Mouse (Mus musculus) brain, embryonic 18.5 days (tissue): Measurements from ENCODE around the gene Cog3.
"Not testable (repeated sequence)": the region's sequence is repeated elsewhere in the genome, so short reads cannot be mapped to it uniquely, and the experiment has no call there.

Experiments used
- DNase-seq: peaks from one replicate; pipeline ENCODE4 v3.0.0-alpha.2; 2012; ENCODE audit warnings: low read depth, low spot score

Gene Cog3

DNA sequence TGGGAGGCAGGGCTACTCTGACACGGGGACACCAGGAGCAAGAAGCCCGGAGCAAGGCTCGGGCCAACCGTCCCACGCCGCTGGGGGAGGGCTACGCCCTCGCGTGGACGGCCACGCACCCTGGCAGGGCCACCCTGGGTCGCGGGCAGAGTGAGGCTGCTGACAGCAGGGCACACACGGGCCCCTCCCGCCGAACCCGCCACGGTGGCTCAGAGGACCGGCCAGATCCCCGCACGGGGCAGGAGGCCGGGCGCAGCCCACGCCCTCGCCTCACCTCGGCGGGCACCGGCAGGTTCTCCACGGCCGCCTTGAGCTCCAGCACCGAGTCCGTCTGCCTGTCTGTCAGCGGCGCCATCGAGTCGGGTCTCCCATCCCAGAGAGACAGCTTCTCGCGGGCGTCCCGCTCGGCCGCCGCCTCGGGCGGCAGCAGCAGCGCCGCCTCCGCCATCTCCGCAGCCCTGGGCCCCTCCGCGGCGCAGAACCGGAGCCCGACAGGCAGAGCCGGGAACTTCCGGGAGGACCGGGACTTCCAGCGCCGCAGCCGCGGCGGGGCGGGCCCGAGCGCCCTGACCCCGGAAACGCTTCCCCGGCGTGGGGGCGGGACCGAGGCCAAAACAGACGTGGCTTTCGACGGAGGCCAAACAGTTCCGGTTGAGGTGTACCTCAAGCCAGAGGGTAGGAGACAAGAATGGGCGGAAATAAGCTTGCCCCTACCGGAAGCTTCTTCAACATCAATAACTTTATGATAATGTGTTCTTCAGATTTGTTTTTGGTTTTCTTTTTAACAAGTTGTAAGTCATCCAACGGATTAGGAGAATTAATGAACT lies at the start of gene Cog3:
TSS of gene Cog3 (minus strand) at position 527 of the 827 bp plus-strand sequence.
- peak; percentile 92 for DNase-seq

DNA sequence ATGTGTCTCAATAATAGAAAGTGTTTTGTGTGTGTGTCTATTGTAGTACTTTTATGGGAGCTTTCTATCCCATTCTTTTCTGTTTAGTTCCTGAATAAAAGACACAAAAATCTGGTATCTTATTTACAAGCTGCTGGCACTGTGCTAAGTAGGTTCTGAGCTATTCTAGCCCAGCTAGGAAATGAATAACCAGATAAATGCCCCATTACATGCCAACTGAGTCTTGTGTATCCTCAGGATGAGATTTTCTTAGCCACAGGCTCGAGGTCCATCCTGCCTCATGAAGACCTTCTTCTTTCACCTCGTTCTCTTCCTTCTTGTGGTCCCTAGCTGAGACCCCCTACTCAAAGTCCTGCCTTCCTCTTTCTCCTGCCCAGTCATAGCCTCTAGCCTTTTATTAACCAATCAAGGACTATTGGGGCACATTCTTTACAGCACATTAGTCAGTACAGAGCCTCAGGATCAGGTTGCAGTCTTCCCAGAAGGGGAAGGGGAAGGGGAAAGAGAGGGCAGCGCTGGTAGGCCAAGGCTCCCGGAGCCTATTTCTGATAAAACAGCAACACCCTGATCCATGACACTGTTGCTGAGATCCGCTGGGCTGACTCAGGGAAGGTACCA lies 43.6 kb upstream of the Cog3 start:
- no peak for DNase-seq

DNA sequence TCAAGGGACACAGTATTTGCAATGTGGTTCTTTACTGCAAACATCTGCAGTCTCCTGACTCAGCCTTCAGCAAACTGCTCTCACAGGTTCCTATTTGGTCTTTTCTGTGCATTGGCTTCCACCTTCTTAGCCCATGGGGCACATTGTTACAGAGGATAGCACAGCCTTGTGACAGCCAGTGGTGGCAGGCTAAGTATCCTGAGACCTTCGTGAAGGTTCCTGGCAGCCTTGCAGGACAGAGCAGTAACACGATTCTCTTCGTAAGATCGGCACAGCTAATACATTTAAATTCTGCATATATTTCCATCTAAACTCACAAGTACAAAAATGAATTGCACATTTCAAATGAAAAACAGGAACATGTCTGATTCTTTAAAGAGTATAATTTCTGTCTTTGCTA lies 41.6 kb upstream of the Cog3 start:
- no peak for DNase-seq

DNA sequence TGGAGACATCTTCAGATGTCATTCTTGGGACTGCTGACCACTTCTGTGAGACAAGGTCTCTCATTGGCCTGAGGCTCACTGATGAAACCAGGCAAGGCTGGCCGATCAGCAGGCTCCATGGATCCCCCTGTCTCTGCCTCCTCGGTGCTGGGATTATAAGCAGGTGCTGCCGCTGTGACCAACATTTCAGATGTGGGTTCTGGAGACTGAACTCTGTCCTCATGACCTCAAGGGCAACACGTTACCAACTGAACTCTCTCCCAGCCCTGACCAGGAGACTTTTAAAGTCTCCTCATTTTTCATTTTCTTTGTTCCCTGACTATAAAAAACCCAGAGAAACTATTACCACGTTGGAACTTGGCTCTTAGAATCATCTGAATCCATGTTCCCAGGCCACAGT lies 40.4 kb upstream of the Cog3 start:
- no peak for DNase-seq

DNA sequence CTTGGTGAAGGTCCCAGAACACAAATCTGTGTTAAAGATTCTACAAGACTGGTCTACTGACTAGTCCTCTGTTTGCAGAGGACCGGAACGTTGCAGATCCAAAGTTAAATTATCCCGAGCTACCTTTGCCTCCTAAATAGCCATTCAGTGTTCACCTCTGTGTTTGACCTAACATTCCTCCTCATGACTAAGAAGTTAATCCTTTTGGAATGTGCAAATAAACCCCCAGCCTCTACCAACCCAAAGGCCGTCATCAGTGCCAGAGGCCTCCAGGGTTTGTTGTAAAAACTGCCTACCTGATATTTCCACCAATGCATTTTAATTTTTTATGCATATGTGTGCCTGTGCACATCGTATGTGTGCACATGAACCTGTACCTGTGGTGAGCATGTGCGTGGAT lies 40.0 kb upstream of the Cog3 start:
- no peak for DNase-seq

DNA sequence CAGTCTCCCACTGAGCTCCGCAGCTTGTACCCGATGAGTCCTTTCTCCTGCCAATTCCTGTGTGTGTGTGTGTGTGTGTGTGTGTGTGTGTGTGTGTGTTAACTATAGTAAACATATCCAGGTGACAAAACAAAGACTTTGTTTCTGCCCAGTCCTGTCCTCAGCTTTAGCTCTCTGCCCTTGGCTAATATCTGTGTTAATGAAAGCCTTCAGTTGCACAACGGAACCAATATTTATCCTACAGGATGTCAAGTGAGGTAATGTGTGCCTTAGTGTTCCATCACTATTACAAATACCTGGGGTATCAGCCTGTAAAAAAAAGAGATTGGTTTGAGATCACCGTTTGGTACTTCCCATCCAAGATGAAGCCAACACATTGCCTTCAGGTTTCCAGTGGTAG lies 38.8 kb upstream of the Cog3 start:
- DNase-seq: no peak

DNA sequence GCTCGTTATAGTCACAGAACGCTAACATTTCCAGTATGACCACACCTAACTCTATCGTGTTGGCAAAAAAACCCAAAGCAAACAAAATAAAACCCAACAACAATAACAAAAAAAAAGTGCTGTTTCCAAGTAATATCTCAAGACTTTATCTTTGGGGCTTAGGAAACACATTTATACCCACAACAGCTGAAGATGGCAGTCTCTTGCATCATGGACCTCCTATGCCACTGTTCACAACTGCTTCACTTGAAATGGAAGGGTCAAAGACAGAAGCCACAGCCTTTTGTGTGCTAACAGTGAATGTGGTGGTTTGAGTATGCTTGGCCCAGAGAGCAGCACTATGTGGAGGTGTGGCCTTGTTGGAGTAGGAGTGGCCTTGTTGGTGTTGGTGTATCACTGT lies 37.1 kb upstream of the Cog3 start:
- DNase-seq: no peak

DNA sequence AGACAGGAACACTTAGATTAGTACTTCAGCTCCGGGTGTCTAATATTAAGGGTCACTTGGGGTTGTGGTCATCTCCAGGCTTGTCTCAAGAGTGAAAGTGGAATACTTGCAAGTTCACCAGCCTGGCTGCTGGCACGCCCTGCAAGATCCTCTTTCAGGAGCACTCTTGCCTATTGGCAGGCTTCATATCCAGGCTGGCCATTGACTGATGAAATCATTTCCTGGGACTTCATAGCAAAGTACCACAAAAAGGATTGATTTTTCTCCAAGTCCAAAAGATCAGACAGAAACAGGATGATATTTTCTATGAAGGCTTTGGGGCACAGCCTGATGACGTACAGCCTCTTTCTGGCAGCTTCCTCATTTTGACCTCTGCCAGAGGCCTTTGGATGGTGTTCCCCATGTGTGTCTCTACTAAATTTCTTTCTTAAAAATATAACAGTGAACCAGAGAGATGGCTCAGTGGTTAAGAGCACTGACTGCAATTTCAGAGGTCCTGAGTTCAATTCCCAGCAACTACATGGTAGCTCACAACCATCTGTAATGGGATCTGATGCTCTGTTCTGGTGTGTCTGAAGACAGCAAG lies 36.2 kb upstream of the Cog3 start:
- no peak for DNase-seq

DNA sequence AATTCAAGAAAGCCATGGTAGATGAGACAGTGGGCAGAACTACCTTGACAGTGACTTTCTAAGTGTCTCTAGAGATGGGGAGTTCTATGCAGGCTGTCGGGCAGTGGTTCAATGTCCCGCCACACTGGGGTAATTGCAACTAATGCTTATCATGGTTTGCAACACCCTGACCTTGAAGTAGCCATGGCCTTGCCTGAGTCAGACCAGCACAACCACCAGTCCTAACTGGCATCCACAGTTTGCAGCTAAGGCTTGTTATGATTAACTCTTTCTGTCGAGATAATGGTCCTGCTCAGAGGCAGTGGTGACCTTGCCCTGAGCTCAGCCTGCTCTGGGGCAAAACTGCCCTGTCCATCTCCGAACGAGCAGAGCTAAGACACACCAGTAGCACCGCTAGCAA lies 35.0 kb upstream of the Cog3 start:
- no peak for DNase-seq

DNA sequence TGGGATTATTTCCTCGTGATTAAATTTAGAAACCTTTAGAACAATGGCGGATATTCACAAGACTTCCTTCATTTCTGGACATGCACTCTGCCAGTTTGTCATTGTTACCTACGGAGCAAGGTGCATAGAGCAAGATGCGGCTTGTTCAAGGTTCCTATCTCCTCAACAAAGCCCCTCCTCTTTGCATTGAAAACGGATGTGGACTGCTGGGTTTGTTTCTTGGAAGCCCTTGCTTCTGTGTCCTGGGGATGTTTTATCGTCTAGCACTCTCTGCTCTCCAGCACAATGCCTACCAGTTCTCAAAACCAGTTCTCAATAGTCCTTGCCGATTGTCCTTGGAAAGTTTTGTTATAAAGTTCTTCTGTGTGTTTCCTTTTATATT lies 33.5 kb upstream of the Cog3 start:
- DNase-seq: no peak

DNA sequence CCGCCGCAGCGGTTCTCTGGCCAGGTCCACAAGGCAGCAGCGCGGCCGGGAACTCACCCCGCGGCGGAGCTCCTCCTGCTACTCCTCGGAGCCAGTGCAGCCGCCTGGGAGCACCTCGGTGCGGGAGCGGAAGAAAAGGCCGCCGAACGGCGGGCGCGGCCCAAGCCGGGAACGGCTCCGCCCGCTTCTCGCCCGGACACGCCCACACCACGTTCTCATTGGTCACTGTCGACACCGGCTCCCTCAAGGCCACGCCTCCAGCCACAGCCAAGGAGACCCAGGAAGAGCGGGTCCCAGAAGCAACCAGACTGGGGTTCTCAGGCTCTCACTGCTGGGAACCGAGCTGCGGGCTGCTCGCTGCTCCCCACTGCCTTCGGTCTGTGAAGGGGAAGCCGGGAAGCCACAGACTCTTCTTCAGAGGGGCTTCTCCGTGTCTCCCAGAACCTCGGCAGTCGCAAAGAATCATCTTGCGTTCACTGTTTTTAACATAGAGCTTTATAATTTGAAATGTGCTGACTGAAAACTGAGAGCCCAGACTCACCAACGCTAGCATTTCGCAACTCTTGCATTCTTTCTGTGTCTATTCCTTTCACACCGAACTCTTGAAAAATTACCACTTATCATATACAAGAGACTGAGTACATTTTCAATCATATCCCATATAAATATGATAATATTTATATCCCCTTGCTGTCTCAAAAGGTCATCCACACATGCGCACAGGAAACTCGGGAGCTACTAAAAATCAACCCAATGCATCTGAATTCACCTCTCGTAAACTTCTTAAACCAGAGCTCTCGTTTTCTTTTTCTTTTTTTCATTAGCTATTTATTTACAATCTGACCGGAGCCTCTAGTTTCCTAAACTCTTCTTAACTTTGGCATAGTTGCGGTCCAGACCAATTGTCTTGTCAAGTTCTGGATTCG lies 32.8 kb upstream of the Cog3 start, which contains the start of gene Slc25a30:
TSS of gene Slc25a30 (minus strand) at position 170 of the 926 bp plus-strand sequence.
- DNase-seq: peak; percentile 87

DNA sequence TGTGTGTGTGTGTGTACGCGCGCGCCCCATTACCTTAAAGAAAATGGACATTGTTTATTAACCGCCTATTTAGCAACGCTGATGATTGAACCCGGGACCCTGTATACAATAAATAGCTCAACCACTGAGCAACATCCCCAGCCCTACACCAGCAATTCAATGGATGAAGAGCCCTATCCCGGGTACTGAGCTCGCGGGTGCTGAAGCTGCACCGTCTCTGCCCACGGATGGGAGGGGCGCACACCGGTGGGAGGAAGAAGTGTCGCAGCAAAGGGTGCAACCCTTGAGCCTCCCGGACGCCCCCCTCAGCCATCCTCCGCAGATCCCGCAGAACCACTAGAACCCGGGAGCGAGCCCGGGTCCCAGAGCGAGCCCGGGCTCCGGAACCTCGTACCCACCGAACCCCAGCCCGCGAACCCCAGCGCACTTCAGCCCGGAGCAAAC lies 32.1 kb upstream of the Cog3 start:
- peak; percentile 26 for DNase-seq

DNA sequence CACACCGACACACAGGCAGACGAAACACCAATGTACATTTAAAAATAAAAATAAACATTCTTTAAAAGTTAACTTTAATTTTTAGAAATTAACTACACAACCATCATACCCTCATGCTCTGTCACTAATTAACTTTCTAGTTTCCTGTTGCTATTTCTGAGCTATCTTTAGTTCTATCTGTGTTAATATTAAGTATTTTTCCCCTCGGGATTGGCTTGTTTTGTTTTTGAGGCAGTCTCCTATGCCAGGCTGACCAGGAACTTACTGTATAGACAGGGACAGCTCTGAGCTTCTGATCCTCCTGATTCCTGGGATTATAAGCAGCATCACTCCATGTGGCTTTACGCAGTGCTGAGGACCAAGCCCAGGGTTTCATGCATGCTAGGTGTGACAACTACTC lies 25.6 kb upstream of the Cog3 start:
- no peak for DNase-seq

DNA sequence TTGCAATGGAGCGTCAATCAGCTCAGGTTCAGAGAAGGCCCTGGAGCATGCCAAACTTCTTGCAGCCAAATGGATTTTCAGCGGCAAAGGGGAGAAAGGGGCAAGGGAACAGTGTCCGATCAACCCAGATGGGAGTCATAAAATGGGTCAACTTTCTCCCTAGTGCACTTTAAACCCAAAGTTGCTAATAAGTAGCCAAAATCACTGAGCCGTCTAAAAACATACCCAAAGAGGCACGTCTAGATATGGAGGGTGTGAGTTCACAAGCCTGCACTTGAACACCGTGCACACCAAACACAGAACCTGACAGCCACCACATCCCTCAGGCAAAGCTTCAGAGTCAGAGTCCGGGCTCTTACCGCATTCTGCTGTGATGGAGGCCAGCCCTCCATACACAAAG lies 22.3 kb upstream of the Cog3 start:
- DNase-seq: no peak

DNA sequence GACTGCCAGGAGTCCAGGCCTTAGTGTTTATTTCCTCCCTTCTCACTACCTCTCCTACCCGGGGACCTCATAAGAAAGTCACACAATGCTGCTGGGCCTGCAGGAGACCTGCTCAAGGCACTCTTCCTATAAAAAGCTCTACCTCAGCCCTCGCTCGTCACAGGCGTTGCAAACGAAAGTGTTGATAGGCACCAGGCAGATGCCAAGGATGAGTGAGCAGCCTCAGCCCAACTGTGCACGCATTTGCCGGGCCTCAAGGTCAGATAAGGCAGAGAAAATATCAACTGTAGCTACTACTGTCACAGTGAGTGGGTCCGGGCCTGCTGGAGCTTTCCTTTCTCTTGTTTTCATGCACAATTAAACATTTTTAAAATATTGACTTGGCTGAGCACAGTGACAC lies 19.1 kb upstream of the Cog3 start:
- DNase-seq: no peak

DNA sequence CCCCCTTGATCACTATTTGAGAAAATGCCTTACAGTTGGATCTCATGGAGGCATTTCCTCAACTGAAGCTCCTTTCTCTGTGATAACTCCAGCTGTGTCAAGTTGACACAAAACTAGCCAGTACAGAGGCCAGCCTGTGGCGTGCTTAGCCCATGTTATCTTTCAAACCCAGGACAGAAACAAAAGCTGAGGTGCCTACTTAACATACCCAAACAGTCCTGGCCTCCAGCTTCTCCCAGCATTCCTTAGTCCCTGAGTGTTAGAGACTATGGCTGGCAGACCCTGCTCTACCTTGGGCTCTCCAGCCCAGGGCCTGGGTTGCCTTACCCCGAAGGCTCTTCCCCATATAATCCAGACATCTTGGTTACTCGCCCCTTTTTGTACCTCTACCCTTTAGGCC lies 18.1 kb upstream of the Cog3 start:
- not testable (repeated sequence) for DNase-seq

DNA sequence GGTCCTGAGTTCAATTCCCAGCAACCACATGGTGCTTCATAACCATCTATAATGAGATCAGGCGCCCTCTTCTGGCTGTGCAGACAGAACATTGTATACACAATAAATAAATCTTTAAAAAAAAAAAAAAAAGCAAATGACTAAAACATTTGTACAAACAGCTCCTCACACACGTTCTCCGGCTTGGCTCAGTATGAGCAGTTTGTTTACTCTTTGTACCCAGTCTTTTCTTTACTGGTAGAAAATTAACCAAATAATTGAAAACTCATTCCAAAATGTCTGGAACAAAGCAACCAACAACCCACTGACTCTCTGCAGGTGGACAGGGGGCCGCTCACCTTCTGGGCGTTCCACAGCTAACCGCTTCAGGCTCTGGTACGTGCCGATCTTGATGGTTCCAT lies 16.8 kb upstream of the Cog3 start:
- no peak for DNase-seq

DNA sequence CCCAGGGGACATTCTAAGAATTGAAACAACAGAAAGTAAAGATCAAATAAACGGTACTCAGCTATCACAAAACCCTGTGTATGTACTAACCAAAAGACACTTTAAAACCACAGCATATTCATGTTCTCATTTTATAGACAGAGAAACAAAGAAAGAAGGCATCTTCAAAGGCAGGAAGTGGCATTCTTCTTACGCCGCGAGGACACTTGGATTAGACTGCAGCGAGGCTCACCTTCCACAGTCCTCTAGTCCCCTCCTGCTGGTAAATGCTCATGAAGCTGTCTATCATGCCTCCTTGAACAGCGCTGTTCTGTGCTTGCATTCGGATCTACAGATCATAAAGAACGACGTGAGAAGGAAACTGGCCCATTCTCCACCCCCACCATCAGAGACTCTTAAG lies 15.0 kb upstream of the Cog3 start:
- no peak for DNase-seq

DNA sequence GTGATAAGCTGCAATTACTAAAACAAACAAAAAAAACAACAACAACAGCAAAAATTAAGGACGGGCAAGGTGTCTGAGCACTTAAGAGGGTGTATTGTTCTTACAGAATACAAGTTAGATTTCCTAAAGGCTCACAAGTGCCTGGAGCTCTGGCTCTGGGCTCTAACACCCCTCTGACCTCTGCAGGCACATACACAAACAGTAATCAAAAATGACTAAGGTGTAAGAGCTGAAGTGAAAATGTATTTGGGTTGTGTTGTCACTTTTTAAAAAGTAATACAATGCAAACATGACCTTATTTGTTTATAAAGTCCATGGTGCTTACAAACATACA lies 13.9 kb upstream of the Cog3 start:
- DNase-seq: no peak

DNA sequence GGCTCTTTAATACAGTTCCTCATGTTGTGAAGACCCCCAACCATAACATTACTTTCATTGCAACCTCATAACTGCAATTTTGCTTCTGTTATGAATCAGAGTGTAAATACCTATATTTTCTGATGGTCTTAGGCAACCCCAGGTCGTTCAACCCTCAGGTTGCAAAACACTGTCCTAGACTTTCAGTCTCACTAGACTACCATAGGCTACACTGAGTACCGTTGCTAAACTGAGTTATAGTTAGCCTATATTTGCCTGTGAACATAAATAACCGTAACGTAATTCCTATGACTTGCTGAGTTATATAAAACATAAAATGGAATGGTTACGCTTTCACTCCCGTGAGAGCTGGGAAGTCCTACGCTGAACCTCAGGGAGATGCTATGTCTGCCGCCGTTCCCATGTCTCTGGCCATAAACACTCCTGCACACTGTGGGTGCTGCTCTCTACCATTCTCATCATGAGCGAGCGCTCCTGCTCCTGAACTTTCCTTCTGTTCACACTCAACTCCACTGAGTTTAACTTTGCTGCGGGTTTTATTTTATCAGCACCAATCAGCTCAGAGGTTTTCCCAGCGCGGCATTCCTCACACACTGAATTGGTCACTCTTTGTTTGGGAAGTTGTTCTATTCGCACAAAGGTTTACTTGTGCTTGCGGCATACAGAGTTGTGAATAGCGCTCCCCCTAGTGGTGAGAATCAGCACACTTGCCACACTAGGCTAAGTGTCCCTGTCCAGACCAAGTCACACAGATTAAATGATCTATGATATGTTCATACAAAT lies 13.4 kb upstream of the Cog3 start:
- peak; percentile 51 for DNase-seq
